Mouse (Mus musculus) liver, postnatal 0 days (tissue): Measurements from ENCODE around the gene Olfr934. TPM values are rescaled to one million over a fixed set of nuclear protein-coding genes. Genes with fewer than 3 reads are reported as not detected.

Experiments
- ATAC-seq: fragments of 200-750 bp; cut with Nextera tagmentation; 2 replicates; pipeline ENCODE4 v1.8.0; 2017; ENCODE audit warnings: mild to moderate bottlenecking, moderate library complexity
- DNase-seq: peaks from one replicate; pipeline ENCODE4 v3.0.0-alpha.2; 2016
- H3K27ac ChIP-seq: fragments of 300-500 bp; sonication (generic); 2 replicates; pipeline ENCODE4 v1.5.1; 2014; ENCODE audit warnings: antibody characterized with exemption, moderate library complexity, mild to moderate bottlenecking, low read depth
- H3K27me3 ChIP-seq: fragments of 300-500 bp; sonication (generic); 2 replicates; pipeline ENCODE4 v1.6.1; 2014; ENCODE audit warnings: low read length, control low read depth, mixed read lengths; ENCODE audit not compliant: insufficient read depth
- H3K36me3 ChIP-seq: fragments of 300-500 bp; sonication (generic); replicated peaks from 2 replicates; pipeline ENCODE4 v1.6.1; 2014; ENCODE audit warnings: mild to moderate bottlenecking, control low read depth, low read length, moderate library complexity, mixed read lengths; ENCODE audit not compliant: insufficient read depth
- H3K4me1 ChIP-seq: fragments of 300-500 bp; sonication (generic); 2 replicates; pipeline ENCODE4 v1.6.1; 2014; ENCODE audit warnings: antibody characterized with exemption, mild to moderate bottlenecking, control low read depth; ENCODE audit not compliant: insufficient read depth
- H3K4me2 ChIP-seq: fragments of 300-500 bp; sonication (generic); 2 replicates; pipeline ENCODE4 v1.6.1; 2014; ENCODE audit warnings: low read depth, mild to moderate bottlenecking, low read length, moderate library complexity, mixed read lengths
- H3K4me3 ChIP-seq: fragments of 300-500 bp; sonication (generic); 2 replicates; pipeline ENCODE4 v1.5.1; 2014; ENCODE audit warnings: low read depth, low read length
- H3K9ac ChIP-seq: fragments of 300-500 bp; sonication (generic); replicated peaks from 2 replicates; pipeline ENCODE4 v1.6.1; 2014; ENCODE audit warnings: mild to moderate bottlenecking, moderate library complexity
- H3K9me3 ChIP-seq: fragments of 300-500 bp; sonication (generic); 2 replicates; pipeline ENCODE4 v1.6.1; 2016; ENCODE audit warnings: mild to moderate bottlenecking, control low read depth, low read length, mixed read lengths
- CTCF ChIP-seq: sonication (generic); IDR thresholded peaks from 2 replicates; pipeline ENCODE4 v1.5.1; 2016; ENCODE audit warnings: antibody characterized with exemption, low read depth
- EP300 ChIP-seq: IDR thresholded peaks from 2 replicates; pipeline ENCODE4 v1.6.1; 2016; ENCODE audit warnings: antibody characterized with exemption, low read depth, mild to moderate bottlenecking
- WGBS: fragments of 180-500 bp; shearing (Covaris S2); extraction: QIAGEN DNeasy Blood & Tissue Kit; methylation state at CpG from one replicate; pipeline ENCODE4 v1.1.7; 2014; ENCODE audit not compliant: insufficient replicate concordance; 5-methylcytosine and 5-hydroxymethylcytosine counted together
- polyA plus RNA-seq: library from polyadenylated mRNA; unstranded; fragments of >200 nt; fragmentation: Nextera tagmentation; extraction: Ambion mirVana; gene quantifications from 2 replicates; pipeline ENCODE4 v1.2.1, GENCODE M21; 2015

The Olfr934 gene
- polyA plus RNA-seq, result not detected in 2 replicates

- H3K4me3 ChIP-seq, result no peak within 1 kb of the TSS
- no peaks in the 10 kb centered on the region for H3K4me1 ChIP-seq
- H3K36me3 ChIP-seq, result no peaks in the 10 kb centered on the region
- no peak within 1 kb of the TSS for H3K9ac ChIP-seq
- ATAC-seq (no peak), DNase-seq (no peak)
- no peak within 1 kb of the TSS for H3K27ac ChIP-seq
- no peaks in the 10 kb centered on the region for H3K27me3 ChIP-seq
- H3K9me3 ChIP-seq, result no peaks in the 10 kb centered on the region
- no peak within 1 kb of the TSS for H3K4me2 ChIP-seq
- 77% methylated on average over 2 of the region's 2 CpGs for WGBS
- TF ChIP-seq EP300 (no peak), CTCF (no peak)
Observed at GRCm38 (mm10) chr9:38988215-38988614, at the start of gene Olfr934. Gene Olfr934 (minus strand): TSS chr9:38988315.

GRCm38 (mm10) chr9:39023277-39023676 lies 35.2 kb upstream of the Olfr934 start, which contains the start of gene Olfr146:
Gene Olfr146 (minus strand): TSS chr9:39023377.
- H3K4me3 ChIP-seq, result no peak within 1 kb of the TSS
- no peak within 1 kb of the TSS for H3K9ac ChIP-seq
- H3K4me2 ChIP-seq, result no peak within 1 kb of the TSS
- ATAC-seq (no peak), DNase-seq (no peak)
- H3K27me3 ChIP-seq, result no peaks in the 10 kb centered on the region
- WGBS, result 69% methylated on average over 1 of the region's 1 CpGs
- H3K9me3 ChIP-seq, result no peaks in the 10 kb centered on the region
- TF ChIP-seq CTCF (no peak), EP300 (no peak)
- H3K27ac ChIP-seq, result no peak within 1 kb of the TSS
- no peaks in the 10 kb centered on the region for H3K4me1 ChIP-seq
- H3K36me3 ChIP-seq, result no peaks in the 10 kb centered on the region

GRCm38 (mm10) chr9:38999583-38999982 lies 11.5 kb upstream of the Olfr934 start, which contains the start of gene Olfr935:
Gene Olfr935 (minus strand): TSS chr9:38999683.
- Histone ChIP-seq H3K9me3 (no peaks in the 10 kb centered on the region), H3K36me3 (no peaks in the 10 kb centered on the region), H3K27ac (no peak within 1 kb of the TSS), H3K9ac (no peak within 1 kb of the TSS), H3K4me2 (no peak within 1 kb of the TSS), H3K27me3 (no peaks in the 10 kb centered on the region), H3K4me1 (no peaks in the 10 kb centered on the region), H3K4me3 (no peak within 1 kb of the TSS)
- no peak for DNase-seq
- no peak for ATAC-seq
- WGBS, result 62% methylated on average over 2 of the region's 2 CpGs
- TF ChIP-seq EP300, result no peak
- TF ChIP-seq CTCF, result no peak

- WGBS, result 68% methylated on average over 4 of the region's 4 CpGs
Observed at GRCm38 (mm10) chr9:38972013-38972412, 16.1 kb downstream of the Olfr934 start, which contains the start of gene Olfr933. Gene Olfr933 (plus strand): TSS chr9:38972313.

GRCm38 (mm10) chr9:38954124-38954416 lies 34.0 kb downstream of the Olfr934 start:
- no peaks in the 10 kb centered on the region for H3K4me1 ChIP-seq
- ATAC-seq (no peak), DNase-seq (no peak)
- TF ChIP-seq CTCF (no peak; the same call in 1 of the 2 replicates), EP300 (no peak)
- H3K9ac ChIP-seq, result no peak overlapping the region
- no peaks in the 10 kb centered on the region for H3K36me3 ChIP-seq
- 69% methylated on average over 4 of the region's 4 CpGs for WGBS
- no peaks in the 10 kb centered on the region for H3K9me3 ChIP-seq
- no peak overlapping the region for H3K4me2 ChIP-seq
- H3K27me3 ChIP-seq, result no peaks in the 10 kb centered on the region
- no peak overlapping the region for H3K27ac ChIP-seq
- no peak overlapping the region for H3K4me3 ChIP-seq

More at GRCm38 (mm10) chr9:38972013-38972412, 16.1 kb downstream of the Olfr934 start, which contains the start of gene Olfr933:
- Histone ChIP-seq H3K4me3 (no peak within 1 kb of the TSS), H3K4me1 (no peaks in the 10 kb centered on the region), H3K27ac (no peak within 1 kb of the TSS), H3K27me3 (no peaks in the 10 kb centered on the region), H3K36me3 (no peaks in the 10 kb centered on the region), H3K9me3 (no peaks in the 10 kb centered on the region), H3K9ac (no peak within 1 kb of the TSS), H3K4me2 (no peak within 1 kb of the TSS)
- no peak for DNase-seq
- no peak for ATAC-seq
- TF ChIP-seq CTCF (no peak), EP300 (no peak)

- Histone ChIP-seq H3K27ac (no peak overlapping the region), H3K36me3 (no peaks in the 10 kb centered on the region), H3K9ac (no peak overlapping the region), H3K27me3 (no peaks in the 10 kb centered on the region), H3K4me2 (no peak overlapping the region), H3K9me3 (no peaks in the 10 kb centered on the region), H3K4me1 (no peaks in the 10 kb centered on the region), H3K4me3 (no peak overlapping the region)
- ATAC-seq (no peak), DNase-seq (no peak)
- TF ChIP-seq EP300 (no peak), CTCF (no peak)
- 62% methylated on average over 7 of the region's 7 CpGs for WGBS
Observed at GRCm38 (mm10) chr9:38953401-38954123, 34.6 kb downstream of the Olfr934 start.

Other genes starting within 250 kb of the Olfr934 start
- 0.05 TPM in 2 replicates for gene Olfr920, start 236.0 kb downstream of the Olfr934 start, polyA plus RNA-seq
- gene Olfr921, start 215.2 kb downstream of the Olfr934 start, polyA plus RNA-seq, result not detected in 2 replicates
- gene Olfr922, start 173.7 kb downstream of the Olfr934 start, polyA plus RNA-seq, result not detected in 2 replicates
- not detected in 2 replicates for gene Olfr923, start 161.8 kb downstream of the Olfr934 start, polyA plus RNA-seq
- gene Olfr924, start 143.9 kb downstream of the Olfr934 start, polyA plus RNA-seq, result not detected in 2 replicates
- not detected in 2 replicates for gene Olfr26, start 133.3 kb downstream of the Olfr934 start, polyA plus RNA-seq
- not detected in 2 replicates for gene Olfr926, start 111.2 kb downstream of the Olfr934 start, polyA plus RNA-seq
- gene Olfr930, start 58.5 kb downstream of the Olfr934 start, polyA plus RNA-seq, result not detected in 2 replicates
- gene Olfr933, start 16.0 kb downstream of the Olfr934 start, polyA plus RNA-seq, result not detected in 2 replicates
- not detected in 2 replicates for gene Olfr935, start 11.4 kb upstream of the Olfr934 start, polyA plus RNA-seq
- gene Olfr146, start 35.1 kb upstream of the Olfr934 start, polyA plus RNA-seq, result not detected in 2 replicates
- gene Olfr937, start 76.6 kb upstream of the Olfr934 start, polyA plus RNA-seq, result not detected in 2 replicates
- not detected in 2 replicates for gene Olfr938, start 90.6 kb upstream of the Olfr934 start, polyA plus RNA-seq
- gene Olfr27, start 139.8 kb upstream of the Olfr934 start, polyA plus RNA-seq, result not detected in 2 replicates
- not detected in 2 replicates for gene Olfr943, start 178.0 kb upstream of the Olfr934 start, polyA plus RNA-seq
- not detected in 2 replicates for gene Olfr944, start 213.6 kb upstream of the Olfr934 start, polyA plus RNA-seq